Mouse (Mus musculus): ENCODE measurements at regions not wholly inside any gene's neighbourhood (a gene's known extent, or its start where the extent isn't known, plus 50 kb on each side); places are given as distances from the start of the nearest gene placed in this dataset.
A peak's percentile ranks its signal among the peaks of the same experiment; 100 is the strongest.

- no peak for DNase-seq (ENCODE audit: low spot score)
These were observed 190.1 kb upstream of the Cdyl start for GRCm38 (mm10) chr13:35469361-35470198.

GRCm38 (mm10) chr13:35478226-35478625 lies 181.4 kb upstream of the Cdyl start:
- DNase-seq (ENCODE audit: low spot score): no peak

- DNase-seq (ENCODE audit: low spot score): no peak
These were observed 177.3 kb upstream of the Cdyl start for GRCm38 (mm10) chr13:35482340-35482739.

- no peak for DNase-seq (ENCODE audit: low spot score)
These were observed 173.5 kb upstream of the Cdyl start for GRCm38 (mm10) chr13:35486125-35486524.

- no peak for DNase-seq (ENCODE audit: low spot score)
These were observed 159.9 kb upstream of the Cdyl start for GRCm38 (mm10) chr13:35499776-35500175.

- peak; percentile 31 for DNase-seq (ENCODE audit: low spot score)
These were observed 158.7 kb upstream of the Cdyl start for GRCm38 (mm10) chr13:35500891-35501290.

GRCm38 (mm10) chr13:35501351-35502146 lies 158.1 kb upstream of the Cdyl start:
- peak; percentile 19 for DNase-seq (ENCODE audit: low spot score)

GRCm38 (mm10) chr13:35502147-35502522 lies 157.5 kb upstream of the Cdyl start:
- peak; percentile 6 for DNase-seq (ENCODE audit: low spot score)

GRCm38 (mm10) chr13:35503362-35503821 lies 156.2 kb upstream of the Cdyl start:
- no peak for DNase-seq (ENCODE audit: low spot score)

- DNase-seq (ENCODE audit: low spot score): no peak
These were observed 152.4 kb upstream of the Cdyl start for GRCm38 (mm10) chr13:35507195-35507594.

GRCm38 (mm10) chr13:35512029-35512507 lies 147.6 kb upstream of the Cdyl start:
- no peak for DNase-seq (ENCODE audit: low spot score)

- DNase-seq (ENCODE audit: low spot score): no peak
These were observed 146.5 kb upstream of the Cdyl start for GRCm38 (mm10) chr13:35513120-35513519.

GRCm38 (mm10) chr13:35515291-35515690 lies 144.3 kb upstream of the Cdyl start:
- DNase-seq (ENCODE audit: low spot score): no peak

- DNase-seq (ENCODE audit: low spot score): no peak
These were observed 141.9 kb upstream of the Cdyl start for GRCm38 (mm10) chr13:35517692-35518091.

- DNase-seq (ENCODE audit: low spot score): no peak
These were observed 137.4 kb upstream of the Cdyl start for GRCm38 (mm10) chr13:35522272-35522671.

GRCm38 (mm10) chr13:35529577-35529976 lies 130.1 kb upstream of the Cdyl start:
- DNase-seq (ENCODE audit: low spot score): no peak

- DNase-seq (ENCODE audit: low spot score): no peak
These were observed 122.5 kb upstream of the Cdyl start for GRCm38 (mm10) chr13:35537106-35537505.

- DNase-seq (ENCODE audit: low spot score): no peak
These were observed 121.7 kb upstream of the Cdyl start for GRCm38 (mm10) chr13:35537936-35538335.

- no peak for DNase-seq (ENCODE audit: low spot score)
These were observed 119.2 kb upstream of the Cdyl start for GRCm38 (mm10) chr13:35540433-35540832.

GRCm38 (mm10) chr13:35541053-35541452 lies 118.6 kb upstream of the Cdyl start:
- DNase-seq (ENCODE audit: low spot score): no peak

- no peak for DNase-seq (ENCODE audit: low spot score)
These were observed 95.6 kb upstream of the Cdyl start for GRCm38 (mm10) chr13:35564006-35564405.

GRCm38 (mm10) chr13:35581616-35582015 lies 78.0 kb upstream of the Cdyl start:
- peak; percentile 81 for DNase-seq (ENCODE audit: low spot score)

- no peak for DNase-seq (ENCODE audit: low spot score)
These were observed 61.6 kb upstream of the Cdyl start for GRCm38 (mm10) chr13:35598003-35598402.
